Mouse (Mus musculus) adrenal gland, adult 2 months (tissue): ENCODE results near the gene Dhx37. TPM values are rescaled to one million over a fixed set of nuclear protein-coding genes. Genes with fewer than 3 reads are reported as not detected.
"Not testable (repeated sequence)": the region's sequence is repeated elsewhere in the genome, so short reads cannot be mapped to it uniquely, and the experiment has no call there.

ENCODE experiments used
- DNase-seq: peaks from one replicate; pipeline ENCODE4 v3.0.0; 2021
- polyA plus RNA-seq: library from polyadenylated mRNA; depleted of rRNA; stranded (reverse); fragments of >200 nt; gene quantifications from 2 replicates; pipeline ENCODE4 v1.2.3, GENCODE M21; 2012
- total RNA-seq, 2 experiments: library from RNA; stranded (reverse); gene quantifications; 2 replicates each; pipeline ENCODE4 v1.2.3; 2021

Dhx37 gene
- total and polyA plus RNA-seq, 3 experiments: 19.2 to 53.9 (median 19.6) TPM

- no peak for DNase-seq
These were observed 14.7 kb upstream of the Dhx37 start for GRCm38 (mm10) chr5:125448631-125449030.

GRCm38 (mm10) chr5:125448026-125448425 lies 14.1 kb upstream of the Dhx37 start:
- peak; percentile 56 for DNase-seq

GRCm38 (mm10) chr5:125446344-125446743 lies 12.4 kb upstream of the Dhx37 start:
- no peak for DNase-seq

GRCm38 (mm10) chr5:125444554-125444953 lies 10.6 kb upstream of the Dhx37 start:
- DNase-seq: no peak

GRCm38 (mm10) chr5:125443915-125444314 lies 10.0 kb upstream of the Dhx37 start:
- no peak for DNase-seq

- no peak for DNase-seq
These were observed 9.4 kb upstream of the Dhx37 start for GRCm38 (mm10) chr5:125443335-125443734.

- DNase-seq: no peak
These were observed 8.4 kb upstream of the Dhx37 start for GRCm38 (mm10) chr5:125442136-125442995.

GRCm38 (mm10) chr5:125441234-125442114 lies 7.6 kb upstream of the Dhx37 start, which contains the start of gene Bri3bp:
Gene Bri3bp (plus strand): TSS chr5:125441568.
- peak; percentile 75 for DNase-seq

- no peak for DNase-seq
These were observed 6.8 kb upstream of the Dhx37 start for GRCm38 (mm10) chr5:125440583-125441233.

GRCm38 (mm10) chr5:125434347-125434746 lies 426 bp upstream of the Dhx37 start:
- not testable (repeated sequence) for DNase-seq

- not testable (repeated sequence) for DNase-seq
These were observed 1.6 kb downstream of the Dhx37 start for GRCm38 (mm10) chr5:125432324-125432723.

- DNase-seq: peak; percentile 75
These were observed 7.6 kb downstream of the Dhx37 start for GRCm38 (mm10) chr5:125426343-125426742.

GRCm38 (mm10) chr5:125425698-125426276 lies 8.1 kb downstream of the Dhx37 start:
- no peak for DNase-seq

- no peak for DNase-seq
These were observed 14.8 kb downstream of the Dhx37 start for GRCm38 (mm10) chr5:125419124-125419523.

GRCm38 (mm10) chr5:125418636-125419035 lies 15.3 kb downstream of the Dhx37 start:
- no peak for DNase-seq

GRCm38 (mm10) chr5:125416183-125416582 lies 17.7 kb downstream of the Dhx37 start:
- DNase-seq: no peak

- DNase-seq: no peak
These were observed 20.2 kb downstream of the Dhx37 start for GRCm38 (mm10) chr5:125413763-125414162.

GRCm38 (mm10) chr5:125412536-125412935 lies 21.4 kb downstream of the Dhx37 start:
- not testable (repeated sequence) for DNase-seq

- peak; percentile 76 for DNase-seq
These were observed 21.9 kb downstream of the Dhx37 start for GRCm38 (mm10) chr5:125411972-125412530.

GRCm38 (mm10) chr5:125409348-125410090 lies 24.4 kb downstream of the Dhx37 start:
- DNase-seq: peak; percentile 71

GRCm38 (mm10) chr5:125408842-125409241 lies 25.1 kb downstream of the Dhx37 start:
- peak; percentile 90 for DNase-seq
